Mouse (Mus musculus): ENCODE measurements around the gene Map4k4. TPM values are rescaled to one million over a fixed set of nuclear protein-coding genes. Genes with fewer than 3 reads are reported as not detected.
A peak's percentile ranks its signal among the peaks of the same experiment; 100 is the strongest.

The Map4k4 gene
- polyA plus RNA-seq, 1 experiment from 2014 or later, result 22.9 TPM

DNA sequence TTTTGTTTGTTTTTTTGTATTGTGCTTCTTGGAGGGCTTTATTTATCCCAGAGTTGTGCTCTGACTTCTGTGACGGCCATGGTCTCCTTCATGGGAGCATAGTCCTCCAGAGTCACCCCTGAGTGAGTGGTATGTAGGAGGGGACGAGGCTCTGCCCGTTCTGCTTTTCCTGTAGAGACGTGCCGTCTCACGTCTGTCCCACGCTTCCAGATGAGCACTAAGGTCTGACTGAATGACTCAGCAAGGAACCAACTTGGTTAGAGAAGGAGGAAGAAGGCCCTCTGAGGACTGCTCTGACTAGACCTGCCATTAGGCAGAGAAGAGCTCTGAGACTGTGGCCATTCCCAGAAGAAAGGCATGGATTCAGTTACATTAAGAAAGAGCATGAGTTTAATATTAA is 68.3 kb downstream of the Map4k4 start:
- Histone ChIP-seq H3K9me3 (replicated peaks) (no peaks in the 10 kb centered on the region), H3K4me3 (no peak overlapping the region), H3K9ac (no peak overlapping the region), H3K27ac (no peak overlapping the region), H3K4me2 (no peak overlapping the region), H3K36me3 (peaks cover 3% of the 10 kb centered on the region), H3K4me1 (replicated peaks) (peaks cover 27% of the 10 kb centered on the region), H3K27me3 (no peaks in the 10 kb centered on the region)
- no peak for ATAC-seq (replicated peaks; ENCODE audit: insufficient number of reproducible peaks, insufficient read depth, low FRiP score, low read depth)
- 43% methylated on average over 7 of the region's 7 CpGs for WGBS

DNA sequence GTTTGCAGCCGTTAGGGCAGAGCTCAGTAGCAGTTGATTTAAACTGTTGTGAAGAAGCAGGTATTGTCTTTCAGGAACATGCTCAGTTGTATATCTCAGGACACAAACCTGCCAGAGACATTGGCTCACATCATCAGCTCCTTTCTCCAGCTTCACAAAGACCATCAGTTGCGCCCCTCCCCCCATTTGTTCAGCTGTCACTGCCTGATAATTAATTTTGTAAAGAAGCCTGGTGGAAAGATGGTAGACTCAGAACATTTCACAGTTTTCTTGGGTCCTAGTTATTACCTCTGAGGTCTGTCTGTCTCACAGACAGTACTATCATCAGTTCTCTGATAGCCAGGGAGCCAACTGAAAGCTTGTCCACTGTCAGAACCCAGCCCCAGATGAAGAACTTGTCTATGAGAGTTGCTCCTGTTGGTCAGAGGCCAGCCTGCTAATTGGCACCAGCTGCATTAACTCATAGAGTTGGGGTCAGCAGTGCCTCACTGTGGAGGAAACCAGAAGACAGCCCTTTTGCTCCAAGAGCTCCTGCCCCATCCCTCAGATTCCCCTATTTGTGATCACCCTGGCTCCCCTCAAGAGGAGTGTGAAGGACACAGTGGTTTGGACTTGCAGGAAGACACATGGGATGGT is 69.2 kb downstream of the Map4k4 start:
- H3K27ac ChIP-seq, result no peak overlapping the region
- ATAC-seq (replicated peaks; ENCODE audit: insufficient number of reproducible peaks, insufficient read depth, low FRiP score, low read depth), result no peak
- no peak overlapping the region for H3K9ac ChIP-seq
- no peak overlapping the region for H3K4me3 ChIP-seq
- H3K36me3 ChIP-seq, result peaks cover 10% of the 10 kb centered on the region
- H3K9me3 ChIP-seq (replicated peaks), result no peaks in the 10 kb centered on the region
- 62% methylated on average over 2 of the region's 2 CpGs for WGBS
- H3K4me1 ChIP-seq (replicated peaks), result peaks cover 27% of the 10 kb centered on the region
- H3K27me3 ChIP-seq, result no peaks in the 10 kb centered on the region
- no peak overlapping the region for H3K4me2 ChIP-seq

DNA sequence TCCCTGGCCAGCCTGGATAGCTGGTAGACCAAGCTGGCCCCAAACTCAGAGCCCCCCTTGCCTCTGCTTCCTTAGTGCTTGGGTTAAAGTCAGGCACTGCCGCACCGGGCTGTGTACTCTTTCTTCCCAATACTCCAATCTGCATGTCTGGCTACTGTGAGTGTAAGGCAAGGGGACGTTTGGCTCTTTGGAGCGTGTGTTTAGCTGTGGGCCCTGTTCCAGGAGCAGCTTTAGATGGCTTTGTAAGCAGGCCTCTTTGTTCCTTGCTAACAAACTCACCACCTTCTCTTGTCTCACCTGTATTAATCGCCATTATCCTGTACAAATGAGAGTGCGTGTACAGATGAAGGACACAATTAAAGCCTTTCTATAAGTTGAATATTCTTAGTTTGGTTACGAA is 71.7 kb downstream of the Map4k4 start:
- no peak overlapping the region for H3K9ac ChIP-seq
- H3K4me1 ChIP-seq (replicated peaks), result peaks cover 23% of the 10 kb centered on the region
- peaks cover 32% of the 10 kb centered on the region for H3K36me3 ChIP-seq
- no peaks in the 10 kb centered on the region for H3K9me3 ChIP-seq (replicated peaks)
- WGBS, result 74% methylated on average over 7 of the region's 7 CpGs
- no peak overlapping the region for H3K4me3 ChIP-seq
- ATAC-seq (replicated peaks; ENCODE audit: insufficient number of reproducible peaks, insufficient read depth, low FRiP score, low read depth), result no peak
- H3K4me2 ChIP-seq, result no peak overlapping the region
- no peak overlapping the region for H3K27ac ChIP-seq
- H3K27me3 ChIP-seq, result no peaks in the 10 kb centered on the region

DNA sequence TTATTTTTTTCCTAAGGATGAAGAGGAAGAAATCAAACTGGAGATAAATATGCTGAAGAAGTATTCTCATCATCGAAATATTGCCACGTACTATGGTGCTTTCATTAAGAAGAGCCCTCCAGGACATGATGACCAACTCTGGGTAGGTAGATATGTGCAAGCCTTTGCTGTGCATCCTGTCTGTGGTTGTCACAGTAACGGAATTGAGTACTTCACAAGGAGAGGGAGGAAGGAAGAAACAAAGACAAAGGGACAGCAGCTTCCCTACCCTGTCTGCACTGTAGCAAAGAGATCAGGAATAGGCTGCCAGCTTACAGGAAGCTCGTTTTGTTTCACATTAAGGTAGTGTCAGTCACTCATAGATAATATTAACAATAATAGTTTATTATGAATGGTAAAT is 73.2 kb downstream of the Map4k4 start:
- Histone ChIP-seq H3K9ac (no peak overlapping the region), H3K4me1 (replicated peaks) (peaks cover 21% of the 10 kb centered on the region), H3K4me2 (no peak overlapping the region), H3K36me3 (peaks cover 44% of the 10 kb centered on the region), H3K27me3 (no peaks in the 10 kb centered on the region), H3K4me3 (no peak overlapping the region), H3K27ac (no peak overlapping the region), H3K9me3 (replicated peaks) (no peaks in the 10 kb centered on the region)
- WGBS, result 73% methylated on average over 4 of the region's 4 CpGs
- ATAC-seq (replicated peaks; ENCODE audit: insufficient number of reproducible peaks, insufficient read depth, low FRiP score, low read depth), result no peak

GRCm38 (mm10) chr1:39975005-39975404 is 74.3 kb downstream of the Map4k4 start:
- WGBS, result 86% methylated on average over 2 of the region's 2 CpGs
- ATAC-seq (replicated peaks; ENCODE audit: insufficient number of reproducible peaks, insufficient read depth, low FRiP score, low read depth), result no peak
- Histone ChIP-seq H3K9ac (no peak overlapping the region), H3K36me3 (peaks cover 49% of the 10 kb centered on the region), H3K4me2 (no peak overlapping the region), H3K27me3 (no peaks in the 10 kb centered on the region), H3K27ac (no peak overlapping the region), H3K4me3 (no peak overlapping the region), H3K4me1 (replicated peaks) (peaks cover 13% of the 10 kb centered on the region), H3K9me3 (replicated peaks) (no peaks in the 10 kb centered on the region)

GRCm38 (mm10) chr1:39976107-39976506 is 75.4 kb downstream of the Map4k4 start:
- Histone ChIP-seq H3K4me1 (replicated peaks) (peaks cover 12% of the 10 kb centered on the region), H3K9ac (no peak overlapping the region), H3K4me2 (no peak overlapping the region), H3K36me3 (peaks cover 57% of the 10 kb centered on the region), H3K4me3 (no peak overlapping the region), H3K27me3 (no peaks in the 10 kb centered on the region), H3K9me3 (replicated peaks) (no peaks in the 10 kb centered on the region), H3K27ac (no peak overlapping the region)
- no peak for ATAC-seq (replicated peaks; ENCODE audit: insufficient number of reproducible peaks, insufficient read depth, low FRiP score, low read depth)
- WGBS, result 68% methylated on average over 2 of the region's 2 CpGs

GRCm38 (mm10) chr1:39976847-39977744 is 76.4 kb downstream of the Map4k4 start:
- no peak overlapping the region for H3K9ac ChIP-seq
- H3K27me3 ChIP-seq, result no peaks in the 10 kb centered on the region
- WGBS, result 73% methylated on average over 11 of the region's 11 CpGs
- H3K9me3 ChIP-seq (replicated peaks), result no peaks in the 10 kb centered on the region
- H3K4me3 ChIP-seq, result no peak overlapping the region
- H3K27ac ChIP-seq, result no peak overlapping the region
- peaks cover 14% of the 10 kb centered on the region for H3K4me1 ChIP-seq (replicated peaks)
- H3K4me2 ChIP-seq, result no peak overlapping the region
- no peak for ATAC-seq (replicated peaks; ENCODE audit: insufficient number of reproducible peaks, insufficient read depth, low FRiP score, low read depth)
- H3K36me3 ChIP-seq, result peaks cover 64% of the 10 kb centered on the region

DNA sequence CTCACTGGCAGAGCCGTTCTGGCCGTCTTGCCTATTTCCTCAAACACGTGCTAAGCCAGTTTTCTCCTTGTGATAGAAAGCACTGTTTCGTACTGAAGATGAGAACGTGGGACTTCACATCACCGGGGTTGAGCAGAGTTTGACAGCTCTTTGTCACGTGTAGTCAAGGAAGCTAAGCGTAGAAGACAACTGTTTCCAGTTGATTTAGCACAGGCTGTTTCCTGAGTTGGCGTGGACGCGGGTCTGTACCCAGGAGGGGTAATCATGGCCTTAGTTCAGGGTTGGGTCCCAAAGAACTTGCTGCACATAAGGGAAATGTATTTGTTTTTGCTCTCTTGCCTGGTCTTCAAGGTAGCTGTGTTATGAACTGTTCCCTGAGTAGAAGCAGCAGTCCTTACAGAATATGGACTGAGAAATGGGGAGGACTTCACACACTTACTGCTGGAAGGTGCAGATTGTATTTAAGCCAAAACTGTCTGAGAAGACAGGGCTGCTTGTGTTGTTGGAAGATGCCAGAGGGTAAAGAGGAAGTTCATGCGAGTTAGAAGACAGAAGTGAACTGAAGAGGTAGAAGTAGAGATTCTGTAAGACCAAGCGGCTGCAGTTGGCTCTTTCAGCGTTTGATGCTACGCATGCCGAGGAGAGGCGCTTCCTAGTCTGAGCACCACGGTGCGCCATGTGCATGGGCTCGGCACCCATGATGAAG is 78.2 kb downstream of the Map4k4 start:
- H3K4me1 ChIP-seq (replicated peaks), result peaks cover 17% of the 10 kb centered on the region
- H3K36me3 ChIP-seq, result peaks cover 68% of the 10 kb centered on the region
- WGBS, result 83% methylated on average over 20 of the region's 20 CpGs
- H3K27me3 ChIP-seq, result no peaks in the 10 kb centered on the region
- no peak overlapping the region for H3K9ac ChIP-seq
- no peak for ATAC-seq (replicated peaks; ENCODE audit: insufficient number of reproducible peaks, insufficient read depth, low FRiP score, low read depth)
- H3K9me3 ChIP-seq (replicated peaks), result no peaks in the 10 kb centered on the region
- no peak overlapping the region for H3K4me2 ChIP-seq
- no peak overlapping the region for H3K4me3 ChIP-seq
- H3K27ac ChIP-seq, result no peak overlapping the region

DNA sequence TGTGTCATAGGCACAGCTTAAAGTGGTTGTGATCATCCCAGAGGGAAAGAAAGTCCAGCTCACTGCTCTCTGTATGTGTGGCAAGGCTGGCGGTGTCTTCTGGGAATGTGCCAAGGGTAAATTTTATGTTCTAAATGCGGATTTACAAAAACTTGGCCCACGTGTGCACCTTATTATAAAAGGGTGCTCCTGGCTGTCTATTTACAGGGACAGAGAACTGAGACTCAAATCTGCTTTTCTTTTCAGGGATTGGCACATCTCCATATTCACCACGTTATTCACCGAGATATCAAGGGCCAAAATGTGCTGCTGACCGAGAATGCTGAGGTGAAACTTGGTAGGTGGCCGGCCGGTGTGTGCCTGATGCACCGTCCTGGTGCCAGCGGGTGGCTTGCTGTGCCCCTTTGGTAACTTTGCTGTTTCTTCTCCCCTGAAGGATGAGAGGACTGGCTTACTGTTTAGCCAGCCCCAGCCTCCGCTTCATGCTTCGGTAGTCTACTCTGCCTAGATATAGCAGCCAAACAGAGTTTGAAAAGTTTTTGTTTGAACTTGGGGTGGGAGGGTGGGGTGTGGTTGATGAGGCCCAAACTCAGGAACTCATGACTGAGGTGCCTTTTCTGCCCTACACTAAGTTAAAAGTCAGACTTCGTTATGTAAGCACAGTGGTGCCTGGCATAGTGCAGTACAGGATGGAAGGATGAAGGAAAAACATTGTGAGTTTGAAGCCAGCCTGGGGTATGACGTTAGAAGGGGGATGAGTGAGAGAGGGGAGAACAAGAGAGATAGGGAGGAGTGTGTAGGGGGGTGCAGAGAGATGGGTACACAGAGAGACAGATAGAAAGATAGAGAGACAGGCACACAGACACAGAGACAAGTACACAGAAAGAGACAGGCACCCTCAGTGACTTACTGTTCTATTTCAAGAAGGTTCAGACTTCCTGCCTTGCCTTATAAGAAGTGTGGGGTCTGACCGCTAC is 79.9 kb downstream of the Map4k4 start:
- peaks cover 65% of the 10 kb centered on the region for H3K36me3 ChIP-seq
- no peak overlapping the region for H3K4me2 ChIP-seq
- no peaks in the 10 kb centered on the region for H3K27me3 ChIP-seq
- H3K9ac ChIP-seq, result no peak overlapping the region
- H3K27ac ChIP-seq, result no peak overlapping the region
- peaks cover 17% of the 10 kb centered on the region for H3K4me1 ChIP-seq (replicated peaks)
- ATAC-seq (replicated peaks; ENCODE audit: insufficient number of reproducible peaks, insufficient read depth, low FRiP score, low read depth), result no peak
- H3K4me3 ChIP-seq, result no peak overlapping the region
- no peaks in the 10 kb centered on the region for H3K9me3 ChIP-seq (replicated peaks)
- 76% methylated on average over 15 of the region's 15 CpGs for WGBS

- Histone ChIP-seq H3K36me3 (peaks cover 66% of the 10 kb centered on the region), H3K4me1 (replicated peaks) (peaks cover 17% of the 10 kb centered on the region), H3K9me3 (replicated peaks) (no peaks in the 10 kb centered on the region), H3K27ac (0 out of 2 replicates have a peak overlapping the region, but pooled peaks have one; percentile 8), H3K4me3 (no peak overlapping the region), H3K4me2 (no peak overlapping the region), H3K9ac (no peak overlapping the region), H3K27me3 (no peaks in the 10 kb centered on the region)
- 56% methylated on average over 3 of the region's 3 CpGs for WGBS
- ATAC-seq (replicated peaks; ENCODE audit: insufficient number of reproducible peaks, insufficient read depth, low FRiP score, low read depth), result 0 out of 2 replicates have a peak, but pooled peaks have one; percentile 43
Measured at GRCm38 (mm10) chr1:39981970-39982369, 81.3 kb downstream of the Map4k4 start.

Measured in heart, embryonic 15.5 days (tissue).